Mouse (Mus musculus) neural tube, embryonic 15.5 days (tissue): ENCODE measurements around the gene Hbs1l. TPM values are rescaled to one million over a fixed set of nuclear protein-coding genes. Genes with fewer than 3 reads are reported as not detected.

Source experiments
- ATAC-seq: fragments of 200-750 bp; cut with Nextera tagmentation; 2 replicates; pipeline ENCODE4 v1.8.0; 2017; ENCODE audit warnings: mild to moderate bottlenecking, moderate TSS enrichment, moderate library complexity; ENCODE audit not compliant: low FRiP score
- H3K27ac ChIP-seq: fragments of 300-500 bp; sonication (generic); replicated peaks from 2 replicates; pipeline ENCODE4 v1.5.1; 2015; ENCODE audit warnings: mild to moderate bottlenecking, inconsistent platforms
- H3K27me3 ChIP-seq: fragments of 300-500 bp; sonication (generic); replicated peaks from 2 replicates; pipeline ENCODE4 v1.6.1; 2015; ENCODE audit warnings: inconsistent platforms
- H3K36me3 ChIP-seq: fragments of 300-500 bp; sonication (generic); 2 replicates; pipeline ENCODE4 v1.6.1; 2015; ENCODE audit warnings: inconsistent platforms
- H3K4me1 ChIP-seq: fragments of 300-500 bp; sonication (generic); 2 replicates; pipeline ENCODE4 v1.6.1; 2015; ENCODE audit warnings: inconsistent platforms
- H3K4me2 ChIP-seq: fragments of 300-500 bp; sonication (generic); 2 replicates; pipeline ENCODE4 v1.6.1; 2015; ENCODE audit warnings: inconsistent platforms, mild to moderate bottlenecking, moderate library complexity
- H3K4me3 ChIP-seq: fragments of 300-500 bp; sonication (generic); replicated peaks from 2 replicates; pipeline ENCODE4 v1.5.1; 2015; ENCODE audit warnings: mild to moderate bottlenecking, inconsistent platforms
- H3K9ac ChIP-seq: fragments of 300-500 bp; sonication (generic); replicated peaks from 2 replicates; pipeline ENCODE4 v1.6.1; 2015; ENCODE audit warnings: mild to moderate bottlenecking, inconsistent platforms
- H3K9me3 ChIP-seq: fragments of 300-500 bp; sonication (generic); replicated peaks from 2 replicates; pipeline ENCODE4 v1.6.1; 2016; ENCODE audit warnings: inconsistent platforms
- WGBS: fragments of 180-500 bp; shearing (Covaris S2); methylation state at CpG from one replicate; pipeline ENCODE4 v1.1.7; 2015; ENCODE audit warnings: mixed read lengths; 5-methylcytosine and 5-hydroxymethylcytosine counted together
- polyA plus RNA-seq: library from polyadenylated mRNA; unstranded; fragments of >200 nt; fragmentation: Nextera tagmentation; extraction: Ambion mirVana; gene quantifications from 2 replicates; pipeline ENCODE4 v1.2.1, GENCODE M21; 2015

The Hbs1l gene
- polyA plus RNA-seq, 1 experiment from 2014 or later = 86.5 TPM

- no peak for ATAC-seq
- 94% methylated on average over 5 of the region's 5 CpGs for WGBS
Observed at GRCm38 (mm10) chr10:21416184-21416583, 120.4 kb downstream of the Hbs1l start.

More at GRCm38 (mm10) chr10:21416184-21416583, 120.4 kb downstream of the Hbs1l start:
- Histone ChIP-seq H3K4me3 (no peak overlapping the region), H3K27me3 (no peaks in the 10 kb centered on the region), H3K4me1 (no peaks in the 10 kb centered on the region), H3K4me2 (no peak overlapping the region), H3K9me3 (no peaks in the 10 kb centered on the region), H3K27ac (no peak overlapping the region), H3K36me3 (no peaks in the 10 kb centered on the region), H3K9ac (no peak overlapping the region)

Other genes starting within 250 kb of the Hbs1l start
- gene Myb, start 135.0 kb upstream of the Hbs1l start, polyA plus RNA-seq = 1.8 and 15.2 TPM in 2 replicates
- 0.06 and 0.18 TPM in 2 replicates for gene Aldh8a1, start 81.3 kb downstream of the Hbs1l start, polyA plus RNA-seq